Mouse (Mus musculus): ENCODE data around the gene Sorcs2.

GRCm38 (mm10) chr5:36040398-36041235 is 357.3 kb downstream of the Sorcs2 start:
- TF ChIP-seq CTCF (IDR thresholded peaks at IDR 0.05; ENCODE audit: borderline replicate concordance, control insufficient read depth, extremely low read depth, insufficient read depth, low read length, poor library complexity) (no peak), POLR2A (IDR thresholded peaks at IDR 0.05; ENCODE audit: control insufficient read depth, extremely low read depth, insufficient read depth, low read length, poor library complexity) (no peak)

All from thymus, adult 2 months (tissue).